Mouse (Mus musculus) liver, adult 2 months (tissue): Measurements from ENCODE around the gene Plce1. TPM values are rescaled to one million over a fixed set of nuclear protein-coding genes. Genes with fewer than 3 reads are reported as not detected.

ENCODE experiments used
- DNase-seq: peaks from one replicate; pipeline ENCODE4 v3.0.0-alpha.2; 2011; ENCODE audit warnings: low read depth, low spot score; ENCODE audit errors: extremely low read depth
- H3K27ac ChIP-seq: fragments of 200-500 bp; replicated peaks from 2 replicates; pipeline ENCODE4 v1.5.1; 2012; ENCODE audit warnings: low read depth, mild to moderate bottlenecking, control low read depth, inconsistent platforms, low read length; ENCODE audit not compliant: insufficient read depth
- H3K27me3 ChIP-seq: fragments of 200-500 bp; 2 replicates; pipeline ENCODE4 v1.6.1; 2012; ENCODE audit warnings: mild to moderate bottlenecking, moderate library complexity, low read length, inconsistent platforms; ENCODE audit not compliant: control insufficient read depth, insufficient read depth
- H3K36me3 ChIP-seq: fragments of 200-500 bp; 2 replicates; pipeline ENCODE4 v1.6.1; 2012; ENCODE audit warnings: low read length, inconsistent platforms; ENCODE audit not compliant: control insufficient read depth, insufficient read depth
- H3K4me1 ChIP-seq: fragments of 200-500 bp; 2 replicates; pipeline ENCODE4 v1.6.1; 2011; ENCODE audit warnings: low read length; ENCODE audit not compliant: control insufficient read depth, insufficient read depth
- H3K4me3 ChIP-seq: fragments of 200-500 bp; 2 replicates; pipeline ENCODE4 v1.5.1; 2011; ENCODE audit warnings: low read depth, mild to moderate bottlenecking, control low read depth, low read length, moderate library complexity; ENCODE audit not compliant: insufficient read depth
- H3K79me2 ChIP-seq: fragments of 200-500 bp; 2 replicates; pipeline ENCODE4 v1.6.1; 2012; ENCODE audit warnings: inconsistent platforms, mild to moderate bottlenecking, low read length, moderate library complexity; ENCODE audit not compliant: control insufficient read depth, insufficient read depth
- H3K9ac ChIP-seq: fragments of 200-500 bp; 2 replicates; pipeline ENCODE4 v1.6.1; 2012; ENCODE audit warnings: low read depth, mild to moderate bottlenecking, control low read depth, inconsistent platforms, low read length
- CTCF ChIP-seq: fragments of 200-500 bp; IDR thresholded peaks from 2 replicates; pipeline ENCODE4 v1.5.1; 2011; ENCODE audit warnings: low read depth, low read length, control low read depth
- POLR2A ChIP-seq: fragments of 200-500 bp; IDR thresholded peaks from 2 replicates; pipeline ENCODE4 v1.6.1; 2011; ENCODE audit warnings: low read length, control low read depth; ENCODE audit not compliant: insufficient read depth; ENCODE audit errors: extremely low read depth
- WGBS: fragments of 180-500 bp; shearing (Covaris S2); methylation state at CpG from one replicate; pipeline ENCODE4 v1.1.7; 2018; 5-methylcytosine and 5-hydroxymethylcytosine counted together
- polyA plus RNA-seq: library from polyadenylated mRNA; depleted of rRNA; stranded (reverse); fragments of >200 nt; gene quantifications from 2 replicates; pipeline ENCODE4 v1.2.3, GENCODE M21; 2012
- total RNA-seq: library from RNA; depleted of rRNA; stranded (reverse); fragments of >200 nt; gene quantifications from 2 replicates; pipeline ENCODE4 v1.2.3, GENCODE M21; 2014

Gene Plce1
- total and polyA plus RNA-seq, 2 experiments, result 1.9 to 8.6 TPM

DNA sequence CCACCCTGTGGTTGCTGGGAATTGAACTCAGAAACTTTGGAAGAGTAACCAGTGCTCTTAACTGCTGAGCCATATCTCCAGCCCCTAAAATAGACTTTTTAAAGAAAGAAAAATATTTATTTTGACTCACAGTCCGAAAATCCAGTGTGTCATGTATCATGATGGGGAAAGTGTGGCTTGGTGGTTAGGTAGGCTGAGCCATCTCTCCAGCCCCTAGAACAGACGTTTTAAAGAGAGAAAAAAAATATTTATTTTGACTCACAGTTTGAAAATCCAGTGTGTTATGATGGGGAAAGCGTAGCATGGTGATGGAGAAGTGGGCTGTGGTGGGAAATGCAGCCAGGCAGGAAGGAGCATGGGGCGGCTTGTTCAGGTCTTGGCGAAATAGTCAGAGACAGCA is 126.3 kb downstream of the Plce1 start:
- DNase-seq, result no peak
- Histone ChIP-seq H3K27ac (no peak overlapping the region), H3K4me1 (no peaks in the 10 kb centered on the region), H3K9ac (no peak overlapping the region), H3K79me2 (peaks cover 3% of the 10 kb centered on the region; the same call in 1 of the 2 replicates), H3K27me3 (no peaks in the 10 kb centered on the region), H3K36me3 (no peaks in the 10 kb centered on the region), H3K4me3 (no peak overlapping the region)
- WGBS, result 87% methylated on average over 5 of the region's 5 CpGs
- TF ChIP-seq CTCF (no peak), POLR2A (no peak)

DNA sequence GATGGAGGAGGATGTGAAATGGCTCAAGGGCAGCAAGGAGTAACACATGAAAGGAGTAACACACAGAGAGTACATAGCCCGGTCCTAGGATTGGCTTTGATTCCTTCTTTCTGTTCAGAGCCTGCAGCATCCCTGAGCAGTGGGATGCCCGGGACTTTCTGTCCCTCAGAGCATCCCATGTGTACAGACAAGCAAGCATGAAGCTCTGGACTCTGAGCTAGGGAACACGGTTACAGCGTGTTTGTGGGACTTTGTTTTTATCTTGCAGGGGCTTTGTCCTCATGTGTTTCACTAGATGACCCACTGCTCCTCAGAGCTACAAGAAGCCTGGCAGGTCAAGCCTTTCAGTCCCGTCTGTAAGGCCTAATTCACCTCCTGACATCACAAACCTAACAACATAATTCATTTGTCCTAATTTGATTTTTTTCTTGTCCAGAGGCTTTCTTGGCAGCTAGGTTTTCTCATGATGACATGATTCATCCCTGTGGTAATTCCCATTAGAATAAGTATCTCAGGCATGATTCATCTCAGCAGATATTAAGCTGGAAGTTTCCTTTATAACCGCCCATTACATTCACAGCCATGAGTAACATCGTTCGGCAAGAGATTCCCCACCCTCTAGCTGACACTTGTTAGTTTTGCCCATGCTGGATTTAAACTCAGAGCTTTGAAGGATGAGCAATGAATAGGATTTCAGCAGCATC is 128.2 kb downstream of the Plce1 start:
- no peak for TF ChIP-seq CTCF
- no peak for TF ChIP-seq POLR2A
- Histone ChIP-seq H3K27me3 (no peaks in the 10 kb centered on the region), H3K79me2 (peaks cover 3% of the 10 kb centered on the region; the same call in 1 of the 2 replicates), H3K9ac (no peak overlapping the region), H3K36me3 (no peaks in the 10 kb centered on the region), H3K4me1 (peaks cover 2% of the 10 kb centered on the region; the same call in 1 of the 2 replicates), H3K27ac (no peak overlapping the region), H3K4me3 (no peak overlapping the region)
- no peak for DNase-seq
- WGBS, result 91% methylated on average over 8 of the region's 8 CpGs

DNA sequence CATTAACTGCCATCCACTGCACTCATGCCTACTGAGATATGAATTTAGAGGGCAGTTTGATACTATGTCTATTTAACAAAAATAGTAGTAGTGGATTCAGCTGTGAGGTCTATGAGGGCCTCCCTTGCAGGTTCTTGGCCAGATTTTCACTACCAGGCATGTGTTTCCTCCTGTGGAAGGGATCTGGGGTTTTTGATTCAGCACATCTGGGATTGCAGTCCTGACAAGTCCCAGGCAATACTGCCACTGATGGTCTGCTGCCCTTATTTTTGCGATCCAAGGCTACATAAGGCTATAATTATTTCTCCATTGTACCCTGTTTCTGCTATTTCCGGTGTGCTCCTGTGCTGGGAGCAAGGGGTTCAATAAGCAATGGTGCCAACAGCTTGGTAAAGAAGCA is 129.4 kb downstream of the Plce1 start:
- Histone ChIP-seq H3K27ac (no peak overlapping the region), H3K4me3 (no peak overlapping the region), H3K36me3 (no peaks in the 10 kb centered on the region), H3K27me3 (no peaks in the 10 kb centered on the region), H3K79me2 (peaks cover 3% of the 10 kb centered on the region; the same call in 1 of the 2 replicates), H3K4me1 (peaks cover 4% of the 10 kb centered on the region; the same call in 1 of the 2 replicates), H3K9ac (no peak overlapping the region)
- TF ChIP-seq CTCF, result no peak
- TF ChIP-seq POLR2A, result no peak
- no peak for DNase-seq
- 83% methylated on average over 2 of the region's 2 CpGs for WGBS

DNA sequence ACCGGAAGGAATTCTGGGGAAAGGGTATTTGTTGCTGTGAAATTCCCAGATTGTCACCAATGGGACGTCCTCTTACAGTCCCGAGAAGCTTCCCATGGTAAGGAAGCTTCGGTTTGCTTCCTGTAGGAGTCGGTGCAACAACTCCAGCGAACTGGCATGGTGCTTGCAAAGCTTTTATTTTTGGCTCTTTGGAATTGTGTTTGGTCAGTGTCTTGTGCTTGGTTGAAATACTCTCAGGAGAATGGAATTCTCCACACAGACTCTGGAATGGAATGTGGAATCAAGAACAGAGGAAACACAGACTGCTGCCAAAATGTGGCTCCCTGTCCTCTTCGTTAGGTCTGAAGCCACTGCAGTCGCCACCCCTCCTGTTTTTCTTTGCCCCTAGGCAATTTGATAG is 129.9 kb downstream of the Plce1 start:
- no peak overlapping the region for H3K9ac ChIP-seq
- H3K27ac ChIP-seq, result no peak overlapping the region
- H3K27me3 ChIP-seq, result no peaks in the 10 kb centered on the region
- no peak overlapping the region for H3K4me3 ChIP-seq
- peaks cover 3% of the 10 kb centered on the region; the same call in 1 of the 2 replicates for H3K79me2 ChIP-seq
- peaks cover 4% of the 10 kb centered on the region; the same call in 1 of the 2 replicates for H3K4me1 ChIP-seq
- DNase-seq, result peak; percentile 15
- 84% methylated on average over 8 of the region's 8 CpGs for WGBS
- TF ChIP-seq CTCF (no peak), POLR2A (no peak)
- H3K36me3 ChIP-seq, result no peaks in the 10 kb centered on the region

DNA sequence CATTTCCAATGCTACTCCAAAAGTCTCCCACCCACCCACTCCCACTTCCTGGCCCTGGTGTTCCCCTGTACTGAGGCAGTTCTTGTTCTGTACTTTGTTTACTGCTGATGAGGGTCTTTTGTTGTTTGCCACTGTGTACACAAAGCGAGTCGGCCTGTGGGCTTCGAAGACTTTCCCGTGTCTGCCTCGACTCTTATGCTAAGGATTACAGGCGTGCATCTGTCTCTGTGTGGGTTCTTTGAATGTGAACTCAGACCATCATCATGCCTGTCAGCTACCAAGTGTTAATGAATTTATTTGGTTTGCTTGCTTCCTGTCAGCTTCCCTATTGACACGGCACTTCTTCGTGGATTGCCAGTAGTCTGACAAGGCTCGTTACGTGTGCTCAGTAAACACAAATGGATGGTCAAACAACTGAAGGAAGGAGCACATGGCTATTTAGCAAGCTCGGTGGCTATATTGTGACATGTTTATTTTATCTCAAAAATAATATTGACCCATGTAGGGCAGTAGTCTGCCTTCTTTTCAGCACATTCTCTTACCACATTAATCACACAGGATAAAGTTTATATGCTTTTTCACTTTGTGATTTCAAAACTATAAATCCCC is 133.3 kb downstream of the Plce1 start:
- DNase-seq, result peak; percentile 27
- Histone ChIP-seq H3K4me1 (peaks cover 4% of the 10 kb centered on the region; the same call in 1 of the 2 replicates), H3K27me3 (no peaks in the 10 kb centered on the region), H3K4me3 (no peak overlapping the region), H3K27ac (no peak overlapping the region), H3K79me2 (peaks cover 3% of the 10 kb centered on the region; the same call in 1 of the 2 replicates), H3K9ac (no peak overlapping the region), H3K36me3 (no peaks in the 10 kb centered on the region)
- TF ChIP-seq POLR2A (no peak), CTCF (no peak)
- 36% methylated on average over 11 of the region's 11 CpGs for WGBS

DNA sequence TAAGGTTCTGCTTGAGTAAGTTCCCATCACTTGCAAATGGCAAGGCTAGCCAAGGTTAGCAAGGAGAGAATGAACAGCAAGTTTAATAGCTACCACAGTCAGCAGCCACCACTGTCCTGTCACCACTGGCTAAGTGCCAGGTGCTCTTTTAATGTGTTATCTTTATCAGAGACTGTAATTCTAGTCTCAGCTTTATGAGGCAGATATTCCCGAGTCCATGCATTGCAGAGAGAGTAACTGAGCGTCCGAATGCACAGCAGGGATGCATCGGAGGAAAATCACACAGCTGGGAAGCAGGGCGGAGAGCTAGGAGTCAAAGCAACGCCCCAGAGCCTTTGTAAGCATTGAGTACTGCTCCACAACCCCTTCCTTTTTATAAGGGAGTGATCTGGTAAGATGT is 134.4 kb downstream of the Plce1 start:
- no peak for DNase-seq
- no peak overlapping the region for H3K4me3 ChIP-seq
- no peak overlapping the region for H3K27ac ChIP-seq
- H3K36me3 ChIP-seq, result no peaks in the 10 kb centered on the region
- H3K9ac ChIP-seq, result no peak overlapping the region
- H3K27me3 ChIP-seq, result no peaks in the 10 kb centered on the region
- H3K4me1 ChIP-seq, result peaks cover 4% of the 10 kb centered on the region; the same call in 1 of the 2 replicates
- WGBS, result 74% methylated on average over 6 of the region's 6 CpGs
- H3K79me2 ChIP-seq, result peaks cover 1% of the 10 kb centered on the region; the same call in 1 of the 2 replicates
- no peak for TF ChIP-seq CTCF
- no peak for TF ChIP-seq POLR2A
